Mouse (Mus musculus): Measurements from ENCODE around the gene Fastkd5.
"Not testable (repeated sequence)": the region's sequence is repeated elsewhere in the genome, so short reads cannot be mapped to it uniquely, and the experiment has no call there.

Fastkd5 gene

DNA sequence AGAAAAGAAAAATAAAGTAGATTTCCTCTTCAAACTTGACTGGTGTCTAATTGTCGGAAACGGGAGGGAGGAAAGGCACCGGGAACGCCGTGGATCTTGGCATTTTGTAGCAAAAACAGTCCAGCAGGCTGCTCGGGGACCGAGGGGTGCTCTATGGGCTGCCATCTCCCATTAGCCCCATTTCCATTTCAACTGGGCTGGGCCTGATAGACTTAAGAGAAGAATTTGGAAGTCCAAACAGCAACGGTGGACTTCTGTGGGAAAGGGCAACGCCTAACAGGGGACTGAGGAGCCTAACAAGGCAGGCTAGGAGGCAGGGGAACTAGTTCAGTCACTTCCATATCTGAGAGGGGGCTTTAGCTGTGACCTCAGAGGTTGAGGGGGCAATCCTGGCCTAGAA is 52.8 kb downstream of the Fastkd5 start:
- no peak for DNase-seq (ENCODE audit: low read depth, low spot score)

- DNase-seq (ENCODE audit: low read depth, low spot score): not testable (repeated sequence)
Measured at GRCm38 (mm10) chr2:130576564-130576963, 53.3 kb downstream of the Fastkd5 start.

GRCm38 (mm10) chr2:130575873-130576272 is 54.0 kb downstream of the Fastkd5 start, which contains the start of gene Oxt:
Oxt (plus strand) TSS chr2:130576173.
- no peak for DNase-seq (ENCODE audit: low read depth, low spot score)

DNA sequence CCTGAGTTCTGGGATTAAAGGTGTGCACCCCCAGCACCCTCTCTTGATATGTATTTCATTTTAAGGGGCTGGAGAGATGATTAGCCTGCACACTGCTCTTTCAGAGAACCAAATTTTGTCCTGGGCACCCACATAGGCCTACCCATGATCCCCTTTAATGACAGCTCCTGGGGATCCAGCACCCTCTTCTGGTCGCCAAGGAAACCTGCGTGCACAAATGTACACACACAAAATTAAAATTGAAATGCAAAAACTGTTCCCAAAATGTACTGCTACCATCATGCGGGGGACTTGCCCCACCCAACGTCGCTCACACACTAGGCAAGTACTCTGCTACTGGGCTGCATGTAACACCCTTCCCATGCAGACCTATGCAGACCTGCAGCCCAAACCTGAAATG is 54.9 kb downstream of the Fastkd5 start:
- DNase-seq (ENCODE audit: low read depth, low spot score): no peak

DNA sequence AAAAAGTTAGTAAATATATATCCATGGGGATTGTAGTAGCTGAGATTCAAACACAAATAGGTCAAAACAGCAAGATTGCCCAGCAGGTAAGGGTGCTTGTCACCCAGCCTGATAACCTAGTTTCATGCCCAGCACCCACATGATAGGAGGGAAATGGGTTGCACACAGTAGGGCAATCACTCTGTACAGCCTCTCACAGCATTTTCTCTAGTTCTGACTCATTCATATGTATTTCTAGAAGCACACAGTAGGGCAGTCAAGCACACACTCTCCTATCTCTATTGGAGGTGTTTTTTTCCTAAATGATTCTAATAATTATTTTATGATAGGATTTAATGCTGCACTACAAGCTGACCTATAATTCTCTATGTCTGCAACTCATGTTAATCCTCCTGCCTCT is 59.9 kb downstream of the Fastkd5 start:
- DNase-seq (ENCODE audit: low read depth, low spot score): no peak

GRCm38 (mm10) chr2:130568921-130569320 is 60.9 kb downstream of the Fastkd5 start:
- DNase-seq (ENCODE audit: low read depth, low spot score): no peak

DNA sequence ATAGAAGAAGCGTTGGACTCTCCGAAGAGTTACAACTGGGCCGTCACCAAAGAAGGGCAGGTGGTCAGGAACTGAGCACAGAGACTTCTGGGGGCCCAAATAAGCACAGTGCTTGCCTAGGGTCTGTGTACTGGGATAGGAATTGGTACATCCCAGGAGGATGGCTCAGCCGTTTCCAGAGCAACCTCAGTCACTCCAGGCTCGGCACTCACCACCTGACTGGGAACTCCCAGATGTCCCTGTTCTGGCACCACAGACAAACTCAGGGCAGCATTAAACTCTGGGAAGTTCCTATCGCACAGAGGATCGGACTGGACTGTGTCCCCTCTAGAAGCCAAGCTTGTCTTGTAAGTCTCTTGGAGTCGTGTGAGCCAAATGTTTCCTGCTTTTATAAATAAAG is 64.8 kb downstream of the Fastkd5 start:
- no peak for DNase-seq (ENCODE audit: low read depth, low spot score)

DNA sequence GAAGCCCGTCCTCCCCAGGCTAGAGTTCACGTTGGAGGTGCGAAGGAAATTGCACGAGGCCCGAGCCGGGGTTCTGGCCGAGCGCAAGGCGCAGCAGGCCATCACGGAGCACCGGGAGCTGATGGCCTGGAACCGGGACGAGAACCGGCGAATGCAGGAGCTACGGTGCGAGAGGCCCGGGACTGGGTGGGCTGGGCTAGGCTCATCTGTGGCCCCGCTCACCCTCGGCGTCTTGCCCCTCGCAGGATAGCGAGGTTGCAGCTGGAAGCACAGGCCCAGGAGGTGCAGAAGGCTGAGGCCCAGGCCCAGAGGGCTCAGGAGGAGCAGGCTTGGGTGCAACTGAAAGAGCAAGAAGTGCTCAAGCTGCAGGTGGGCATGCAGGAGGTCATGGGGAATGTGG is 65.8 kb downstream of the Fastkd5 start:
- DNase-seq (ENCODE audit: low read depth, low spot score): no peak

Measured in mesoderm, embryonic 11.5 days (tissue).